Mouse (Mus musculus) layer of hippocampus, postnatal 25 days (tissue): Measurements from ENCODE around the gene Mov10. TPM values are rescaled to one million over a fixed set of nuclear protein-coding genes. Genes with fewer than 3 reads are reported as not detected.

Experiments
- total RNA-seq, 2 experiments: library from RNA; stranded (reverse); gene quantifications; 2 replicates each; pipeline ENCODE4 v1.2.3; 2021

Gene Mov10
- total RNA-seq, 2 experiments from 2014 or later, result 7.0 to 12.5 TPM

Other genes starting within 250 kb of the Mov10 start
- 10 to 100 TPM; 28.4 to 34.3 TPM for gene Slc16a1, start 179.9 kb downstream of the Mov10 start, total RNA-seq
- gene Ppm1j, start 37.5 kb downstream of the Mov10 start, total RNA-seq, result under 1 TPM; 0.63 to 0.79 TPM
- gene Fam19a3, start 36.7 kb downstream of the Mov10 start, total RNA-seq, result not detected
- 10 to 100 TPM; 25.8 to 26.2 TPM for gene Rhoc, start 30.2 kb downstream of the Mov10 start, total RNA-seq
- 10 to 100 TPM; 36.1 to 43.6 TPM for gene St7l, start 45.4 kb upstream of the Mov10 start, total RNA-seq
- 10 to 100 TPM; 47.1 to 47.8 TPM for gene Capza1, start 45.9 kb upstream of the Mov10 start, total RNA-seq
- gene Wnt2b, start 143.4 kb upstream of the Mov10 start, total RNA-seq, result under 1 TPM; 0.23 to 0.66 TPM
- 10 to 100 TPM; 26.4 to 26.6 TPM for gene Cttnbp2nl, start 234.6 kb upstream of the Mov10 start, total RNA-seq
- gene 4930564D02Rik, start 248.3 kb upstream of the Mov10 start, total RNA-seq, result not detected